Mouse (Mus musculus) limb, embryonic 11.5 days (tissue): ENCODE data around the gene Ispd. TPM values are rescaled to one million over a fixed set of nuclear protein-coding genes. Genes with fewer than 3 reads are reported as not detected.

Experiments used
- ATAC-seq: fragments of 200-750 bp; cut with Nextera tagmentation; 2 replicates; pipeline ENCODE4 v1.8.0; 2017; ENCODE audit warnings: low read depth; ENCODE audit not compliant: insufficient number of reproducible peaks, low FRiP score, low TSS enrichment
- DNase-seq: peaks from one replicate; pipeline ENCODE4 v3.0.0-alpha.2; 2015; ENCODE audit warnings: low spot score
- H3K27ac ChIP-seq: fragments of 300-500 bp; sonication (generic); replicated peaks from 2 replicates; pipeline ENCODE4 v1.5.1; 2014; ENCODE audit warnings: low read depth, mild to moderate bottlenecking, low read length
- H3K27me3 ChIP-seq: fragments of 300-500 bp; sonication (generic); 2 replicates; pipeline ENCODE4 v1.6.1; 2014; ENCODE audit warnings: mild to moderate bottlenecking, low read length, mixed read lengths; ENCODE audit not compliant: control insufficient read depth, insufficient read depth
- H3K36me3 ChIP-seq: fragments of 300-500 bp; sonication (generic); 2 replicates; pipeline ENCODE4 v1.6.1; 2014; ENCODE audit warnings: mild to moderate bottlenecking, low read length, moderate library complexity, mixed read lengths; ENCODE audit not compliant: control insufficient read depth, insufficient read depth
- H3K4me1 ChIP-seq: fragments of 300-500 bp; sonication (generic); 2 replicates; pipeline ENCODE4 v1.6.1; 2014; ENCODE audit warnings: low read length, mixed read lengths; ENCODE audit not compliant: control insufficient read depth, insufficient read depth
- H3K4me2 ChIP-seq: fragments of 300-500 bp; sonication (generic); 2 replicates; pipeline ENCODE4 v1.6.1; 2014; ENCODE audit warnings: low read depth, mild to moderate bottlenecking, moderate library complexity; ENCODE audit not compliant: severe bottlenecking
- H3K4me3 ChIP-seq: fragments of 300-500 bp; sonication (generic); 2 replicates; pipeline ENCODE4 v1.5.1; 2014; ENCODE audit warnings: low read depth, low read length
- H3K9ac ChIP-seq: fragments of 300-500 bp; sonication (generic); 2 replicates; pipeline ENCODE4 v1.6.1; 2014; ENCODE audit warnings: mild to moderate bottlenecking, low read length
- H3K9me3 ChIP-seq: fragments of 300-500 bp; sonication (generic); 2 replicates; pipeline ENCODE4 v1.6.1; 2016; ENCODE audit warnings: low read length; ENCODE audit not compliant: control insufficient read depth
- WGBS: fragments of 180-500 bp; shearing (Covaris S2); extraction: QIAGEN DNeasy Blood & Tissue Kit; methylation state at CpG from one replicate; pipeline ENCODE4 v1.1.7; 2014; 5-methylcytosine and 5-hydroxymethylcytosine counted together
- polyA plus RNA-seq: library from polyadenylated mRNA; unstranded; fragments of >200 nt; fragmentation: Nextera tagmentation; extraction: Ambion mirVana; gene quantifications from 2 replicates; pipeline ENCODE4 v1.2.1, GENCODE M21; 2014

Ispd gene
- polyA plus RNA-seq, 1 experiment from 2014 or later: 5.5 TPM

DNA sequence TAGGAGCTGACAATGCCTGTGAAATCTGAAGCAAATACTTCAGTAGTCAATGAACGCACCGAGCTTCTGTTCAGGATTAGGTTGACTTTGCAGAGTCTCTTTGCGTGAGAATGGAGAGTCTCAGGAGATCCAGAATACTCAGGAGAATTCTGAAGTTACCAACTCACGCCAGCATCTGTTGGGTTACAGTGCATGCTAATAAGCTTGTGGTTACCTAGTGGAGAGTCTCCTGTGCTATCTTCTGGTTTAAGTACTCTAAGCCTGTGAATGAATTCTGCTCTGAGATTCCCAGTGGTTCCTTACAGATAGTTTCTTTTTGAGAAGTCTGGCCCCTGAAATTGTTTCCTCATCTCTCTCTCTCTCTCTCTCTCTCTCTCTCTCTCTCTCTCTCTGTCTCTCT is 343.0 kb downstream of the Ispd start:
- H3K4me3 ChIP-seq: no peak overlapping the region
- no peaks in the 10 kb centered on the region for H3K9me3 ChIP-seq
- no peaks in the 10 kb centered on the region for H3K27me3 ChIP-seq
- no peak overlapping the region for H3K27ac ChIP-seq
- WGBS: 85% methylated on average over 4 of the region's 4 CpGs
- 0 out of 2 replicates have a peak, but pooled peaks cover 2% of the 10 kb centered on the region for H3K4me1 ChIP-seq
- no peak for ATAC-seq
- no peaks in the 10 kb centered on the region for H3K36me3 ChIP-seq
- no peak overlapping the region for H3K9ac ChIP-seq
- DNase-seq: no peak
- H3K4me2 ChIP-seq: no peak overlapping the region

DNA sequence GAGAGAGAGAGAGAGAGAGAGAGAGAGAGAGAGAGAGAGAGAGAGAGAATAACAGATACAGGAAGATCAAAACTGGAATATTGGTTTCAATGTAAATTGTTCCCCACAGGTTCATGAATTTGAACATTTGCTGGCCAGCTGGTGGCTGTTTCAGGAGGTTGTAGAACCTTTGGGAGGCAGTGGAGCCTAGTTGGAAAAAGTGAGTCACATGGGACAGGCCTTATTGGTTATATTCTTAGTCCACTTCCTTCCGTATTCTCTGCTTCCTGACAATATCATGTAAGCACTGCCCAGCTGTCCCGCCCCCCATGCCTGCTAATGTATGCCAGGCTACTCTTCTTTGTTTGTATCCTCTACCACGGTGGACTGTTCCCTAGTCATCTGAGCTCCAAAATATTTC is 344.0 kb downstream of the Ispd start:
- no peak for ATAC-seq
- Histone ChIP-seq H3K9ac (no peak overlapping the region), H3K27ac (no peak overlapping the region), H3K4me1 (0 out of 2 replicates have a peak, but pooled peaks cover 2% of the 10 kb centered on the region), H3K27me3 (no peaks in the 10 kb centered on the region), H3K9me3 (no peaks in the 10 kb centered on the region), H3K4me2 (no peak overlapping the region), H3K4me3 (no peak overlapping the region), H3K36me3 (no peaks in the 10 kb centered on the region)
- WGBS: 90% methylated on average over 3 of the region's 3 CpGs
- DNase-seq: no peak

DNA sequence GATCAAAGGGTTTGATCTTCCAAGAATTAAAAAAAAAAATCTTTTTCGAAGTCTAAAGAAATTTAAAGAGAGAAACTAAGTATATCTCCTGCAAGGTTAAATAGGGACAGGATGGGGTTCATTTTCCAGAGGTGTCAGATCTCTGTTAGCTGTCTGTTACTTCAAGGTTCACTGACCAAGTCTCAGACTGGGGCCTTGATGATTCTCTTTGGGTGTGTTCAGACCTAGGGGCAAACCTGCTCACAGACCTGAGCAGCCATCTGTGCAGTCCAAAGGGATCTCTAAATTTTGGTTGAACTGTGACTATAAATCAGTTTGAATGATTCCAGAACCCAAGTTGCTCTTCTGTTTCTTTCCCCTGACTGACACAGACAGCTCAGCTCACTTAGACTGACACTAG is 344.8 kb downstream of the Ispd start:
- 66% methylated on average over 1 of the region's 1 CpGs for WGBS

DNA sequence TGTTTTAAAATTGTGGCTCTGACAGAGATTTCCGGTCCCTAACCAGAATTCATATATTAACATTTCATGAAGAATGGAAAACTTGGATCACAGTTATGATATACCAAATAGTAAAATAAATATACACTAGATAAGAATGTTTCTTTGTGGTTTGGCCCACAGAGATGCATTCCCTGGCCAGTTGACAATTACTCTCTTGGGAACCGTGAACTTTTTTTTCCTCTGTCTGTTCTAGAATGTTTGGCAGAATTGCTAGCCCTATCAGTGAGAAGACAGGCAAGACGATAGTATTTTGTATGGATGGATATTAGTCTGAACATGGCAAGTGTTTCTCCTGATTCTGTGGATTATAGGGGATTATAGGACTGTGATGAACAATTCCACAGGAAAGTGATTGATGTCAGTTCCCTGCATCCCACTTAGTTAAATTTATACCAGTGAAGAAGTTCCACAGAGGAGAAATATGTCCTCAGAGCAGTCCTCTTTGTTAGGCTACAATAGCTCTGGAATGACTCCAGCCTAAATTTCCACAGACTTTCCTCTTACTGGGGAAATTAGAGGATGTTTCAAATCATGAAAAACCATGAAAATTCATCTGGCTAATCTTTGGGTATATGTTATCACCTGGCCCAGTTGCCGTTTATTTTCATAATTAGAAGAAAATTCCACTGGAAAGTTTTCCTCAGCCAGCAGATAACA is 352.6 kb downstream of the Ispd start:
- Histone ChIP-seq H3K27ac (no peak overlapping the region), H3K9me3 (no peaks in the 10 kb centered on the region), H3K4me3 (no peak overlapping the region), H3K4me1 (no peaks in the 10 kb centered on the region), H3K9ac (no peak overlapping the region), H3K4me2 (no peak overlapping the region), H3K36me3 (no peaks in the 10 kb centered on the region), H3K27me3 (no peaks in the 10 kb centered on the region)
- no peak for DNase-seq
- WGBS: 93% methylated on average over 4 of the region's 4 CpGs
- no peak for ATAC-seq

More for the DNA sequence above, 344.8 kb downstream of the Ispd start:
- DNase-seq (no peak), ATAC-seq (no peak)
- H3K36me3 ChIP-seq: no peaks in the 10 kb centered on the region
- H3K4me3 ChIP-seq: no peak overlapping the region
- H3K27ac ChIP-seq: no peak overlapping the region
- H3K4me1 ChIP-seq: no peaks in the 10 kb centered on the region
- H3K9me3 ChIP-seq: no peaks in the 10 kb centered on the region
- H3K27me3 ChIP-seq: no peaks in the 10 kb centered on the region
- no peak overlapping the region for H3K9ac ChIP-seq
- H3K4me2 ChIP-seq: no peak overlapping the region

Other genes starting within 250 kb of the Ispd start
- gene Ankmy2, start 224.3 kb upstream of the Ispd start, polyA plus RNA-seq: 28.1 and 28.5 TPM in 2 replicates
- gene Bzw2, start 223.4 kb upstream of the Ispd start, polyA plus RNA-seq: 312 and 328 TPM in 2 replicates
- gene Lrrc72, start 128.1 kb upstream of the Ispd start, polyA plus RNA-seq: not detected in 2 replicates
- 22.6 and 31.0 TPM in 2 replicates for gene Sostdc1, start 67.3 kb upstream of the Ispd start, polyA plus RNA-seq
- 2.0 and 2.7 TPM in 2 replicates for gene D630036H23Rik, start 731 bp downstream of the Ispd start, polyA plus RNA-seq